In genomic region chr15:77797609-77798411, GRCm38 (mm10) we compare ENCODE assay signal across 8 mouse cellular contexts. TPM values are rescaled to one million over a fixed set of nuclear protein-coding genes. Genes with fewer than 3 reads are reported as not detected.
DNase-seq lines count a peak whose midpoint lies in the region; ATAC-seq and TF ChIP-seq lines count a peak whose summit lies in the region.

No protein-coding gene starts in this region.

- H3K9ac ChIP-seq in midbrain, embryonic 13.5 days (replicated peaks) = 0 out of 2 replicates have a peak overlapping the region, but pooled peaks have one; percentile 19

- no peak for DNase-seq in layer of hippocampus, adult 2 months (ENCODE audit: low spot score in 2 of 2)
- DNase-seq in layer of hippocampus, adult 18-20 months (ENCODE audit: low spot score in 2 of 2) = no peak
- DNase-seq in heart, adult 8-10 months (ENCODE audit: low spot score) = peak; percentile 76
- DNase-seq in kidney, adult 9 months = peak; percentile 69
- DNase-seq in right cerebral cortex, postnatal 36 days (ENCODE audit: low spot score in 2 of 2) = no peak
- no peak for DNase-seq in right cerebral cortex, postnatal 14 days

- 0 out of 2 replicates have a peak, but pooled peaks have one; percentile 24 for ATAC-seq in midbrain, embryonic 13.5 days

- peak overlapping the region; percentile 89 for H3K27ac ChIP-seq in layer of hippocampus, adult 2 months
- peak overlapping the region; percentile 45 for H3K27ac ChIP-seq in bone marrow macrophage, adult 2 months (ENCODE audit: insufficient read depth, low read depth, low read length)
- H3K27ac ChIP-seq in midbrain, embryonic 13.5 days = peak overlapping the region; percentile 21

- H3K4me2 ChIP-seq in midbrain, embryonic 13.5 days (replicated peaks) = no peak overlapping the region

- 90% methylated on average over 14 of the region's 14 CpGs for WGBS in midbrain, embryonic 13.5 days

- H3K9me3 ChIP-seq in midbrain, embryonic 13.5 days = no peaks in the 10 kb centered on the region

- no peak overlapping the region for H3K4me3 ChIP-seq in layer of hippocampus, adult 2 months
- no peak overlapping the region for H3K4me3 ChIP-seq in bone marrow macrophage, adult 2 months (ENCODE audit: insufficient read depth, low read length)
- H3K4me3 ChIP-seq in midbrain, embryonic 13.5 days (replicated peaks) = no peak overlapping the region

- H3K4me1 ChIP-seq in bone marrow macrophage, adult 2 months (ENCODE audit: control insufficient read depth, insufficient read depth, low read length) = peaks cover 52% of the 10 kb centered on the region
- H3K4me1 ChIP-seq in midbrain, embryonic 13.5 days (replicated peaks) = peaks cover 14% of the 10 kb centered on the region

- no peak for TF ChIP-seq POLR2A in bone marrow macrophage, adult 2 months (IDR thresholded peaks at IDR 0.05; ENCODE audit: borderline replicate concordance, low read depth, low read length)

- no peaks in the 10 kb centered on the region for H3K27me3 ChIP-seq in midbrain, embryonic 13.5 days

- H3K36me3 ChIP-seq in midbrain, embryonic 13.5 days = peaks cover 18% of the 10 kb centered on the region; the same call in 1 of the 2 replicates

- no peak for TF ChIP-seq CTCF in layer of hippocampus, adult 2 months (conservative IDR thresholded peaks at IDR 0.05)
- no peak for TF ChIP-seq CTCF in bone marrow macrophage, adult 2 months (IDR thresholded peaks at IDR 0.05; ENCODE audit: low read depth, low read length)

RNA-seq across cellular contexts. Expression of gene Apol8, which starts 41.0 kb away (rescaled TPM):
- 1 to 10 TPM; 5.7 to 7.4 TPM for total RNA-seq in layer of hippocampus, adult 2 months (2021)
- 1 to 10 TPM; 8.0 to 8.9 TPM for total RNA-seq in layer of hippocampus, adult 18-20 months (2021)
- not detected in 2 replicates for polyA plus RNA-seq in bone marrow macrophage, adult 2 months (2012; ENCODE audit: insufficient read depth, insufficient read length, missing spikeins)
- not detected for total RNA-seq in heart, adult 8-10 months (2022)
- polyA plus RNA-seq in midbrain, embryonic 13.5 days (2015; fragmentation: Nextera tagmentation; extraction: Ambion mirVana) = 0.23 TPM in 1 of 2 replicates, not detected in the other

RNA-seq across cellular contexts. Expression of gene Myh9, which starts 44.2 kb away (rescaled TPM):
- 10 to 100 TPM; 88.3 to 96.3 TPM for total RNA-seq in layer of hippocampus, adult 2 months (2021)
- 10 to 100 TPM; 86.7 to 88.3 TPM for total RNA-seq in layer of hippocampus, adult 18-20 months (2021)
- polyA plus RNA-seq in bone marrow macrophage, adult 2 months (2012; ENCODE audit: insufficient read depth, insufficient read length, missing spikeins) = 170 and 194 TPM in 2 replicates
- total RNA-seq in heart, adult 8-10 months (2022) = 100 to 1,000 TPM in 1 of 4 experiments, 10 to 100 TPM in 3; 72.5 to 127 (median 97.2) TPM
- 11.8 and 14.1 TPM in 2 replicates for polyA plus RNA-seq in midbrain, embryonic 13.5 days (2015; fragmentation: Nextera tagmentation; extraction: Ambion mirVana)

Comparison
In these comparisons a context has a peak if more than half of its experiments do, and no peak if none do; other contexts are left out.
1. DNase-seq: peak in heart, adult 8-10 months (single experiment) and kidney, adult 9 months (single experiment); none in layer of hippocampus, adult 2 months (0 of 2), layer of hippocampus, adult 18-20 months (0 of 2), right cerebral cortex, postnatal 36 days (0 of 2) and right cerebral cortex, postnatal 14 days (single experiment).
2. H3K27ac ChIP-seq: peak in every context shown above with its lines; median percentile 89 in layer of hippocampus, adult 2 months; 45 in bone marrow macrophage, adult 2 months; 21 in midbrain, embryonic 13.5 days.
3. RNA of gene Apol8, which starts 41.0 kb away (total RNA-seq): 8.0 to 8.9 TPM in layer of hippocampus, adult 18-20 months and 5.7 to 7.4 TPM in layer of hippocampus, adult 2 months; not detected in heart, adult 8-10 months; every median in the first group is over 4 times any median in the second.